Mouse (Mus musculus) hindbrain, postnatal 0 days (tissue): ENCODE measurements around the gene 5031439G07Rik. TPM values are rescaled to one million over a fixed set of nuclear protein-coding genes. Genes with fewer than 3 reads are reported as not detected.

Source experiments
- ATAC-seq: fragments of 200-750 bp; cut with Nextera tagmentation; 2 replicates; pipeline ENCODE4 v1.8.0; 2017; ENCODE audit warnings: mild to moderate bottlenecking, moderate TSS enrichment, moderate library complexity
- DNase-seq: peaks from one replicate; pipeline ENCODE4 v3.0.0-alpha.2; 2015; ENCODE audit warnings: low spot score
- H3K27ac ChIP-seq: fragments of 300-500 bp; sonication (generic); 2 replicates; pipeline ENCODE4 v1.5.1; 2014; ENCODE audit warnings: mild to moderate bottlenecking
- H3K27me3 ChIP-seq: fragments of 300-500 bp; sonication (generic); 2 replicates; pipeline ENCODE4 v1.6.1; 2014; ENCODE audit warnings: low read length, mixed read lengths; ENCODE audit not compliant: insufficient read depth
- H3K36me3 ChIP-seq: fragments of 300-500 bp; sonication (generic); 2 replicates; pipeline ENCODE4 v1.6.1; 2014; ENCODE audit warnings: low read length, mixed read lengths; ENCODE audit not compliant: insufficient read depth
- H3K4me1 ChIP-seq: fragments of 300-500 bp; sonication (generic); 2 replicates; pipeline ENCODE4 v1.6.1; 2014; ENCODE audit warnings: antibody characterized with exemption, low read length, mixed read lengths; ENCODE audit not compliant: insufficient read depth
- H3K4me2 ChIP-seq: fragments of 300-500 bp; sonication (generic); 2 replicates; pipeline ENCODE4 v1.6.1; 2014; ENCODE audit warnings: low read depth, mild to moderate bottlenecking, low read length, moderate library complexity, mixed read lengths
- H3K4me3 ChIP-seq: fragments of 300-500 bp; sonication (generic); 2 replicates; pipeline ENCODE4 v1.5.1; 2014; ENCODE audit warnings: low read length
- H3K9ac ChIP-seq: fragments of 300-500 bp; sonication (generic); replicated peaks from 2 replicates; pipeline ENCODE4 v1.6.1; 2014; ENCODE audit warnings: mild to moderate bottlenecking, low read length, moderate library complexity, mixed read lengths
- H3K9me3 ChIP-seq: fragments of 300-500 bp; sonication (generic); 2 replicates; pipeline ENCODE4 v1.6.1; 2016; ENCODE audit warnings: low read length, mixed read lengths
- CTCF ChIP-seq: IDR thresholded peaks from 2 replicates; pipeline ENCODE4 v1.5.1; 2016; ENCODE audit warnings: antibody characterized with exemption, control low read depth, low read depth
- WGBS: fragments of 180-500 bp; shearing (Covaris S2); extraction: QIAGEN DNeasy Blood & Tissue Kit; methylation state at CpG from one replicate; pipeline ENCODE4 v1.1.7; 2014; 5-methylcytosine and 5-hydroxymethylcytosine counted together
- polyA plus RNA-seq: library from polyadenylated mRNA; unstranded; fragments of >200 nt; fragmentation: Nextera tagmentation; extraction: Ambion mirVana; gene quantifications from 2 replicates; pipeline ENCODE4 v1.2.1, GENCODE M21; 2015
- total RNA-seq: library from RNA; depleted of rRNA; stranded (reverse); fragments of >200 nt; gene quantifications from 2 replicates; pipeline ENCODE4 v1.2.3, GENCODE M21; 2014

5031439G07Rik gene
- total and polyA plus RNA-seq, 2 experiments from 2014 or later: 23.6 to 127 TPM

GRCm38 (mm10) chr15:84995041-84995440 is 6.7 kb upstream of the 5031439G07Rik start:
- Histone ChIP-seq H3K36me3 (no peaks in the 10 kb centered on the region), H3K9me3 (no peaks in the 10 kb centered on the region), H3K4me2 (no peak overlapping the region), H3K4me1 (no peaks in the 10 kb centered on the region), H3K4me3 (no peak overlapping the region), H3K27ac (no peak overlapping the region), H3K27me3 (no peaks in the 10 kb centered on the region), H3K9ac (no peak overlapping the region)
- no peak for ATAC-seq
- WGBS: 52% methylated on average over 6 of the region's 6 CpGs
- no peak for TF ChIP-seq CTCF
- DNase-seq: no peak

- no peak for ATAC-seq
- DNase-seq: no peak
- H3K27ac ChIP-seq: no peak overlapping the region
- H3K9ac ChIP-seq: no peak overlapping the region
- WGBS: 47% methylated on average over 6 of the region's 6 CpGs
- no peak overlapping the region for H3K4me2 ChIP-seq
- H3K36me3 ChIP-seq: no peaks in the 10 kb centered on the region
- H3K4me1 ChIP-seq: 0 out of 2 replicates have a peak, but pooled peaks cover 5% of the 10 kb centered on the region
- no peak overlapping the region for H3K4me3 ChIP-seq
- no peak for TF ChIP-seq CTCF
- no peaks in the 10 kb centered on the region for H3K9me3 ChIP-seq
- no peaks in the 10 kb centered on the region for H3K27me3 ChIP-seq
Observed at GRCm38 (mm10) chr15:84994498-84994897, 6.1 kb upstream of the 5031439G07Rik start.

GRCm38 (mm10) chr15:84989771-84990170 is 1.4 kb upstream of the 5031439G07Rik start:
- ATAC-seq (no peak), DNase-seq (peak; percentile 36)
- Histone ChIP-seq H3K9me3 (no peaks in the 10 kb centered on the region), H3K4me1 (peaks cover 20% of the 10 kb centered on the region), H3K4me3 (no peak overlapping the region), H3K4me2 (no peak overlapping the region), H3K27me3 (no peaks in the 10 kb centered on the region), H3K36me3 (no peaks in the 10 kb centered on the region), H3K9ac (no peak overlapping the region), H3K27ac (no peak overlapping the region)
- WGBS: 35% methylated on average over 7 of the region's 7 CpGs
- no peak for TF ChIP-seq CTCF

GRCm38 (mm10) chr15:84989098-84989497 is 747 bp upstream of the 5031439G07Rik start:
- Histone ChIP-seq H3K27ac (no peak overlapping the region), H3K4me2 (no peak overlapping the region), H3K9ac (no peak overlapping the region), H3K4me1 (peaks cover 21% of the 10 kb centered on the region), H3K27me3 (no peaks in the 10 kb centered on the region), H3K4me3 (no peak overlapping the region), H3K36me3 (no peaks in the 10 kb centered on the region), H3K9me3 (no peaks in the 10 kb centered on the region)
- DNase-seq (no peak), ATAC-seq (no peak)
- no peak for TF ChIP-seq CTCF
- WGBS: 72% methylated on average over 3 of the region's 3 CpGs

GRCm38 (mm10) chr15:84987020-84987815 is 1.1 kb downstream of the 5031439G07Rik start:
- Histone ChIP-seq H3K27me3 (no peaks in the 10 kb centered on the region), H3K9ac (peak overlapping the region; percentile 97), H3K9me3 (no peaks in the 10 kb centered on the region), H3K4me1 (peaks cover 27% of the 10 kb centered on the region), H3K36me3 (no peaks in the 10 kb centered on the region), H3K27ac (peak overlapping the region; percentile 90), H3K4me3 (peak overlapping the region; percentile 82), H3K4me2 (peak overlapping the region; percentile 93)
- ATAC-seq: peak; percentile 61
- WGBS: under 1% methylated on average over 48 of the region's 53 CpGs
- TF ChIP-seq CTCF: no peak
- DNase-seq: peak; percentile 74

- Histone ChIP-seq H3K36me3 (no peaks in the 10 kb centered on the region), H3K27ac (0 out of 2 replicates have a peak overlapping the region, but pooled peaks have one; percentile 90), H3K4me3 (peak overlapping the region; percentile 82), H3K27me3 (no peaks in the 10 kb centered on the region), H3K9me3 (no peaks in the 10 kb centered on the region), H3K9ac (peak overlapping the region; percentile 97), H3K4me2 (peak overlapping the region; percentile 93), H3K4me1 (peaks cover 27% of the 10 kb centered on the region)
- TF ChIP-seq CTCF: no peak
- DNase-seq (no peak), ATAC-seq (no peak)
- WGBS: 53% methylated on average over 4 of the region's 4 CpGs
Observed at GRCm38 (mm10) chr15:84986171-84987019, 2.0 kb downstream of the 5031439G07Rik start.
